Mouse (Mus musculus): ENCODE measurements around the gene Dach2.
"Not testable (repeated sequence)": the region's sequence is repeated elsewhere in the genome, so short reads cannot be mapped to it uniquely, and the experiment has no call there.

Dach2 gene

DNA sequence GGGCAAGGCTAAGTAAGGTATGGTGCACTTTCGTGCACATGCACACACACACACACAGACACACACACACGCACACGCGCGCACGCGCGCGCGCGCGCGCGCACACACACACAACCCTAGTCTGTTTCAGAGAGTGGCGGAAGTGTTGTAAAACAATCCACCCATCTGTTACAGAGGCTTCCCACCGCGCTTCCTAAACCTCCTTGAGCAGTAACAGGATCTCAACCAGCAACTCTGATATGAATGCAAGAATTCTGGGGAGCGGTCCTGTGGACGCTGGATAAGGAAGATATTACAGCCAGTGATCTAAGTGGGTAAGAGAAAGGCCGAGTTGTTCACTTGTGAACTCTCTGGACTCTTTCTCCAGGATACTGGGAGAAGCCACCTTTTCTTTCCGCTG is at the start of gene Dach2:
TSS of gene Dach2 (plus strand) at position 107 of the 400 bp plus-strand sequence.
- no peak for DNase-seq (ENCODE audit: low read depth)

GRCm38 (mm10) chrX:113252427-113252826 is 44.9 kb upstream of the Dach2 start:
- not testable (repeated sequence) for DNase-seq (ENCODE audit: low read depth)

- no peak for DNase-seq (ENCODE audit: low read depth)
Measured at GRCm38 (mm10) chrX:113298031-113298430, 721 bp downstream of the Dach2 start.

- DNase-seq (ENCODE audit: low read depth): no peak
Measured at GRCm38 (mm10) chrX:113298468-113298867, 1.2 kb downstream of the Dach2 start.

- DNase-seq (ENCODE audit: low read depth): no peak
Measured at GRCm38 (mm10) chrX:113304323-113304722, 7.0 kb downstream of the Dach2 start.

DNA sequence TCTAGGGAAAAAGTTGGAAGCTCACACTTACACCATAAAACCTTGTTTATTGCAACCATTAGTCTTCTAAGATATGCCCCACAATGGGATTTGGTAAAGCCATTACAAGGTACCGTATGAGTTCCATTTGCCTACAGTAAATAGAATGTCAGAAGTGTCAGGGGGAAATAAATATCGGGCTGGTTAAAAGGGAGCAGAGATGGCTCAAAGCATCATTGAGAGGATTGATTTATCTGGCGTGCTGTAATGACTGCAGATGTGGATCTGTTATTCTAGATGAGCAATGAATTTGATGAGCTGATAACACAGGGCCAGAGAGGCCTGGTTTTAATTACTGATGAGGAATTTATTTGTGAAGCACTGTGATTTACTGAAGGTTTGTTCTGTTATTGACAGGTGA is 40.8 kb downstream of the Dach2 start:
- no peak for DNase-seq (ENCODE audit: low read depth)

DNA sequence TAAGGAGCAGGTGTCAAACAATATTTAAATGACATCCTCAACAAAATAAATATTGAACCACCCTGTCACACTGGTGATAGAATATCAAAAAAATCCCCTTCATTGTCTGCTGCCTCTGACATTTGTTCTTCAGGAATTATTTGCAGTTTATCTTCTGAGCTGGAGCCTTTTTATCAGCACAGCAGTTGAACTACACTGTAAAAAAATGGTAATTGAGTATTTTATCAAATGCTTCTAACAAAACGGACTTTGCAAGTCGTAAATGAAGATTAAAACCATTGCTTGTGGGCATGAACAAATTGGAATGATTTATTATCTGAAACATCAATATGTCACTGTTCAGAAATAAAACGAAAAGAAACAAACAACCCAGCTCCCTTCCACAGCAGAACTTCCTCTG is 97.1 kb downstream of the Dach2 start:
- DNase-seq (ENCODE audit: low read depth): no peak

DNA sequence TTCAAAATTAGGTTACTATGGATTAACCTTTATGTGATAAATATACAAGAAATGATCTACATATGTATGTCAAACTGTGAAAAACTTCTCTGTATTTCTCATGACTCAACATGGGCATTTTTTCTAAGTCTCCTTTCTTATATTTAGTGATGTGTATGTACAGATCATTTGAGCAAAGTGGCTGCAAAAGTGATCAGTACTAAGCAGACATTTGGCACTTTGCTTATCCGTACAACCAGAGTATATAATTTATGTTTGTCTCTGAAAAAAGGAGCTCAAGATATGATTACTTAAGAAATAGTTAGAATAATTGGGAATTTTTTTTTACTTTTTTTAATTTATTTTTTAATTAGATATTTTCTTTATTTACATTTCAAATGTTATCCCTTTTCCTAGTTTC is 111.4 kb downstream of the Dach2 start:
- DNase-seq (ENCODE audit: low read depth): no peak

DNA sequence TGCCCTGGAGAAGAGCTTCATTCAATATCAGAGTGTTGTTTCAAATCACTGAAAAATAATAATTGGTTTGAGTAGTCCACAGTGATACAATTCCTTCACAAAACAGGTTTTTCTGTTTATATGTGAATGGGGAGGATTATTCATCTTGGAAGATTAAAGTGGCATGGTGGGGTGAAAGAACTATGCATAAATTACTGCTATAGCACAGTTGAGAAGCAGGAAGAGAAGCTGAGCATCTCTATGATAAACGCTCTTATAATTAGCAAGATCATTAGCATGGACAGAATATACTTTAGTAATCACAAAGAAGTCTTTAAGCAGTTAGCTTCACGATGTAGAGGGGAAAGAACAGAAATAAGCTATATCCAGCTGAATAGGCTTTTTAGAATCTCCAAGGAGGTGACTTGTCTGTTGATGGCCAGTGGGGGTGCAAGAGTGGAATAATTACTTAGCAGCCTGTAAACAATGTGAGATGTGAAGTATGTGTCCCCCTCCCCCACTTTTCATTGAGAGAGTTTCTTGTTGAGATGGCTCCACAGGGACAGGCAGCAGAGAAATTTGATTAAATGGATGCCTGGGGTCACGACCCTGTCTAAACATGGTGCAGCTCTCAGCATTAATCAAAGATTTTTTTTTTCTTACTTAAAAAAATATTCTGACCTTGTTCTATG is 124.3 kb downstream of the Dach2 start:
- no peak for DNase-seq (ENCODE audit: low read depth)

DNA sequence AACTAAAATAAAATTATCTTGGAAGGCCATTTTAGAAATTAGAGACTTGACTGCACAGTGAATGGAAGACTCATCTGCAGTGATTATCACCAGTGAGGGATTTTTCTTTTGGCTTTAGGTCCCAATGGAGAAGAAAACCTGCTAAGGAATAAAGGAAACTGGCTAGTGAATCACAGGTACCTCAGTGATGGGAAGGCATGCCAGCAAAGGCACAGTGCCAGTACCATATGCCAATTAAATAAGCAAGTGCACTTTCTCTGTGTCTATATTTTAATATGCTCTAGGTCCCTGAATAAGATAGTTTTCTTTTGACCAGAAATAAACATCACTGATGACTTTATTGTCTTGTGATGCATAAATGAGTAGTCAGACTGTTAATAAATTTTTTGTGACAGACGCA is 184.8 kb downstream of the Dach2 start:
- no peak for DNase-seq (ENCODE audit: low read depth)

- DNase-seq (ENCODE audit: low read depth): no peak
Measured at GRCm38 (mm10) chrX:113545106-113545505, 247.8 kb downstream of the Dach2 start.

GRCm38 (mm10) chrX:113563897-113564296 is 266.6 kb downstream of the Dach2 start:
- DNase-seq (ENCODE audit: low read depth): no peak

DNA sequence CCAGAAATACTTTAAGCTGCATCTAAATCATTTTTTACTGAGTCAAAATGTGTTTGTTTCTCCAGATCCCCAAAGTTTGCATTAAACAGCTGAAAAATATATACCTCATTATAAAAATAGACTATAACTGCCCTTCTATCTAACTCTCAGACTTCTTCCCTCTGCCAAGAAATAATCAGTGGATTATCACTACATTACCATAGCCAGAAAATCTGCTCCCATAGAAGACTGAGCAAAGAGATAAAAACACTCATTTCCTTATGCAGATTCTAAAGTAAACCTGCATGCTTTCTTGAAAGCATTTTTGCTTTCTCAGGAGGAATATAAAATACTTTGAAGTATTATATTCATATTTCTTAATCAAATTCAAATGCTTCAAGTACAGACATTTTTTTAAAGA is 368.8 kb downstream of the Dach2 start:
- no peak for DNase-seq (ENCODE audit: low read depth)

DNA sequence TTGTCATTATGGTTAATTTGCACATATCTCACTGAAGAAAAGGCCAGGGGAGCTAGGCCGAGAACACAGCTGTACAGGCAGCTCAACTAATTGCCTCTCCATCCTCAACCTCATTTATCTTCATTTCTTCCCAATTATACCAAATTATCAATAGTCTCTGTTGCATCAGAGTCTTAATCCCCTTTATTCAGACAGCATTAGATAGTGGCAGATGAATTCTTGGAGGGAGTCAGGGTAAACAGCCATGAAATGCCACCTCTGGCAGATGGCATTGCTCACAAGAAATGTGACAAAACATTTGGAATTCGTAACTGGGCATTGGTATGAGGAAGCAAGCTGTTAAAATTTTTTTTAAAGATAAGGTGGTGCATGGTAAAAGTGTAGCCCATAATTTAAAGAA is 389.9 kb downstream of the Dach2 start:
- no peak for DNase-seq (ENCODE audit: low read depth)

GRCm38 (mm10) chrX:113712363-113712762 is 415.1 kb downstream of the Dach2 start:
- no peak for DNase-seq (ENCODE audit: low read depth)

DNA sequence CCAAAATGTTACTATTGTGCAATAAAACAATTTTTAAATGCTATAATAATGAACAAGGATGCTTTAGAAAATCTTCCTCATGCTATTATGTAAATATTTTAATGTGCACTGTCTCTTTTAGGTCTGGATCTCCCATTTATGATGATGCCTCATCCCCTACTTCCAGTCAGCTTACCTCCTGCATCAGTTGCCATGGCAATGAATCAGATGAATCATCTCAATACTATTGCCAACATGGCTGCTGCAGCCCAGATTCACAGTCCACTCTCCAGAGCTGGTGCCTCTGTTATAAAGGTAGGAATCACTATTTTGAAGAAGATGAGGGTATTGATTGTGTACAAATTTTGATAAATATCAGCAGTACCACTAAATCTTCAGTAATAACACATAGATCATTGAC is 426.8 kb downstream of the Dach2 start:
- no peak for DNase-seq (ENCODE audit: low read depth)

- DNase-seq (ENCODE audit: low read depth): no peak
Measured at GRCm38 (mm10) chrX:113747122-113747521, 449.8 kb downstream of the Dach2 start.

DNA sequence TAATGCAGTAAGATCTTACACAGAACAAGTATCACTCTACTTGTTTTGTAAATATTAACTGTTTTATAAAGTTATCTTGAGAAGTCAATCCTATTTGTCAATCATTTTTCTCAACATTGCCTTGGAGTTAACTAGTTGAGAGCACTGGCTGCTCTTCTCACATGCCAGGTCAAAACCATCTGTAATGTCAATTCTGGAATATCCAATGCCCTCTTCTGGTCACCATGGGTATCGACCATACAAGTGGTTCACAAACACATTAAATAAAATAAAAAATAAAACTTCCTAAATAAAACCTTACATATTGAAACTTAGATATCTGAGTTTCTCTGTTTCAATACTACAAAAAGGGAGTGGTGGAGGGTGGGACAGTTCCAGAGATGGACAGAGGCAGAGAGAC is 495.0 kb downstream of the Dach2 start:
- no peak for DNase-seq (ENCODE audit: low read depth)

GRCm38 (mm10) chrX:113810369-113810768 is 513.1 kb downstream of the Dach2 start:
- DNase-seq (ENCODE audit: low read depth): no peak

- DNase-seq (ENCODE audit: low read depth): no peak
Measured at GRCm38 (mm10) chrX:113826810-113827209, 529.5 kb downstream of the Dach2 start.

- no peak for DNase-seq (ENCODE audit: low read depth)
Measured at GRCm38 (mm10) chrX:113833062-113833461, 535.8 kb downstream of the Dach2 start.

- DNase-seq (ENCODE audit: low read depth): no peak
Measured at GRCm38 (mm10) chrX:113867835-113868495, 570.7 kb downstream of the Dach2 start.
